Mouse (Mus musculus) thymus, adult 2 months (tissue): ENCODE measurements at regions not wholly inside any gene's neighbourhood (a gene's known extent, or its start where the extent isn't known, plus 50 kb on each side); places are given as distances from the start of the nearest gene placed in this dataset.

ENCODE experiments used
- CTCF ChIP-seq: fragments of 200-500 bp; IDR thresholded peaks from 2 replicates; pipeline ENCODE4 v1.5.1; 2012; ENCODE audit warnings: mild to moderate bottlenecking, control low read depth, low read length, moderate library complexity, borderline replicate concordance; ENCODE audit not compliant: control insufficient read depth, poor library complexity, insufficient read depth; ENCODE audit errors: extremely low read depth
- POLR2A ChIP-seq: fragments of 200-500 bp; IDR thresholded peaks from 2 replicates; pipeline ENCODE4 v1.6.1; 2012; ENCODE audit warnings: mild to moderate bottlenecking, low read length, control low read depth, moderate library complexity; ENCODE audit not compliant: control insufficient read depth, poor library complexity, insufficient read depth; ENCODE audit errors: extremely low read depth

GRCm38 (mm10) chr12:119062490-119062889 is 96.3 kb upstream of the Abcb5 start:
- no peak for TF ChIP-seq CTCF
- no peak for TF ChIP-seq POLR2A
